Mouse (Mus musculus) T-helper 2 cell (primary cell): ENCODE measurements around the gene Kif4.

Experiments used
- in situ Hi-C: fragments of 300-600 bp; cut with MboI, MseI; formaldehyde crosslinking; loops from one replicate; pipeline ENCODE4 v1.15.1; 2025; ENCODE audit warnings: high pct_unique_total_duplicates

Kif4 gene

GRCm38 (mm10) chrX:100625546-100625801 is at the start of gene Kif4:
Kif4 (plus strand) TSS chrX:100625737.
- in situ Hi-C loops = loop anchor here (10.0 kb wide), 1 partner anchor 1789 kb away; no protein-coding TSS in a partner anchor

DNA sequence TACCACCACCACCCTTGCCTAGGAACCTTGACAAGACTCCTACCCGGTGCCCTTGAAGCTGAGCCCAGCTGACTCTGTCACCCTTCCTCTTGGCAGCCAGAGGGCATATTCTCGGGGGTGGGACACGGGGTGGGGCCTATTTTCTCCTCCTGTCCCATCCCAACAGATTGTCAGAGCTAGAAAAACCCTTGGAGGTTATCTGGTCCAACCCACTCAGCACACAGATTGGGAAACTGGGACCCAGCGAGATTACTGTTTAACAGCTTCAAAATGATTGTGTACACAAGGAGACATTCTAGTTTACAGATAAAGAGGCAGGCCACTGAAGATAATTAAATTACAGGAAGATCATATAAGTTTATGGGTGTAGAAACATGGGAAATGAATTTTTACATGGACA is 30.7 kb upstream of the Kif4 start, which contains the start of gene P2ry4:
Gene P2ry4 (minus strand): TSS at position 79 of the 400 bp plus-strand sequence.
- in situ Hi-C loops = no loop called here

- in situ Hi-C loops = no loop called here
Measured at GRCm38 (mm10) chrX:100597439-100597838, 28.1 kb upstream of the Kif4 start.

DNA sequence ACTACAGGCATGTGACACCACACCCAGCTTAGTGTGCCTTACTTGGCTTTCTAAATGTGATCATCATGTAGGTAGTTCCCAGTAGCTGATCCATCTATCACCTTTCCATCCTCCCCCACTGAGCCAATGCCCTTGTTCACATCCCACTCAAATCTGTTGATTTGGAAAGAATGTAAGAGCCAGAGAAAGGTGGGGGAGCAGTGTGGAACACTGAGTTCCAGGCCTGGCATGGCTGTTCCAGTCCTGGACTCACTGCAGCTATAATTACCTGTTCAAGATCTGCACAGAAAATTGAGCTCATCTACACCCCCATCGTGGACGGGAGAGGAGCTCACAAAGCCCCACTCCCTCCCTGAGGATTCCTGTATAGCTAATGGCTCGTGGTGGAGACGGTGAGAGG is 25.8 kb upstream of the Kif4 start:
- in situ Hi-C loops = no loop called here

- in situ Hi-C loops = no loop called here
Measured at GRCm38 (mm10) chrX:100605314-100605713, 20.2 kb upstream of the Kif4 start, which contains the start of gene Arr3. Arr3 (plus strand) TSS chrX:100605497.

GRCm38 (mm10) chrX:100618488-100618887 is 7.0 kb upstream of the Kif4 start:
- in situ Hi-C loops = no loop called here

- in situ Hi-C loops = loop anchor here (10.0 kb wide), 1 partner anchor 1793 kb away; no protein-coding TSS in a partner anchor
Measured at GRCm38 (mm10) chrX:100621366-100621765, 4.2 kb upstream of the Kif4 start.

DNA sequence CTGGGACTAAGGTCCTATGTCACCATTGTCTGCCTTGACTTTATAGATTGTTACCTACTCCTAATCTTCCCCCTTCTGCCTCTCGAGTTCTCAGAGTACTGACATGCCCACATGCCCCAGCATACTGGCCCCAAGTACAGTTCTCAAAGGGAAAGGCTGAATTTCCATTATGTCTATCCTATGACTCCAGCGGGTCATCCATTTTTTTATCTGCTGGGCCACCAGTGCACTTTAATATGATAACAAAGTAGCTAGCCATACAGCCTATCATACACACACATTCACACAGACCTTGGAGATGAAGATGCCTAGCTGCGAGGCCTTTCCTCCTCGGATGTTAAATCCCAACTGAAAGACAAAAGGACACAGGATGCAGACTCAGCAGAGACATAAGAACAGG is 1.3 kb upstream of the Kif4 start:
- in situ Hi-C loops = loop anchor here (10.0 kb wide), 1 partner anchor 1791 kb away; no protein-coding TSS in a partner anchor

DNA sequence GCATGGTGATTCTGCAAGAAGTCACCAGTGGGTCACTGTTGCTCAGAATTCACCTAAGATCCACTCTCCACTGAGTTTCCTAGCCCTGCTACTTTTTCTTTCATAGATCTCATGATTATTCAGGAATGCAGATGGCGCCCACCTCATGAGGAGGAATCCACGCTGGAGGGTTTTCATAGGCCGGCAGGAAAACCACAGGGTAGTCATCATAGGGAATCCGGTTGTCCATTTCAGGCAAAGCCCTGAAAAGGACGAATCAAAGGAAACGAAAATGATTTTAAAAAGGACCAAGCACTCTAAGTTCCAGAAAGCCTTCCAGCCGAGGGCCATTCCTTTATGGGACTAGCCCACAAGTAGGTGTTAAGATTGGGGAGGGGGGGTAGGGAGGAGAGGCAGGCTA is 391 bp upstream of the Kif4 start:
- in situ Hi-C loops = loop anchor here (10.0 kb wide), 1 partner anchor 1790 kb away; no protein-coding TSS in a partner anchor

DNA sequence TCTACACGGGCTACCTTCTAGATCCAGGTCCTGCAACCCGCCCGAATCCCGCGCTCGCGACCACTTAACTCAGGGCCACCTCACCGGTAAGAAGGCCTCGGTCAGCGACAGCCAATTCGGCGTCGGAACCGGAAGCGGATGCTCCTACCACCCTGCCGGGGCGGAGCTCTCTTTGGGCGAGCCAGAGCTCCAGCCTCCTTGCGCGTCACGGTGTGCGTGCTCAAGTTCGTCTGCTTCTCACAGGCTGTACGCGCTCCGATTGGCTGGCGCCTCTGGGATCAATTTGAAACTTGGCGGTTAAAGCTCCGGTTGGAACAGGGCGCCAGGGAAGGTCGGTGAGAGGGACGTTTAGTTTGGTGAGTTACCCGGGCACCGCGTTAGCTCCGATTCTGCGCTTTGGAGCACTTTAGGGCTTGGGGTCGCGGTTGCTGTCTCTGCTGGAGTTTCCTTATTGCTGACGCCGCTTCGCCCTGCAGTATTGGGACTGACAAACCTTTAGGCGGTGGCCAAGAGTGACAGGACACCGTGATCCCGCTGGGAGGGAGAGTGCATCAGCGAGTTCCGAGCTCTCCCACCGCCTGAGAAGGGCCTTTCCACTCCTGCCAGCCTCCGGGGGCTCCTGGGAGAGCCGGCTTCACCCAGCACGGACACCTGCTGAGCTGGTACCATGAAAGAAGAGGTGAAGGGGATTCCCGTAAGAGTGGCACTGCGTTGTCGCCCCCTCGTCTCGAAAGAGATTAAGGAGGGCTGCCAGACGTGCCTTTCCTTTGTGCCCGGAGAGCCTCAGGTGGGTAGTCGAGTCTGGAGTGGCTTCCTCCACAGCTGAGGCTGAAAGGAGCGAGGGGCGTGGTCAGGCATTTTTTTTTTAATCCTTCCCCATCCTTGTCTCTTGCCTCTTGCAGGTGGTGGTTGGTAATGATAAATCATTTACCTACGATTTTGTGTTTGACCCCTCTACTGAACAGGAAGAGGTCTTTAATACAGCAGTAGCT is 561 bp downstream of the Kif4 start, which contains the start of gene Pdzd11:
Gene Pdzd11 (minus strand): TSS at position 767 of the 992 bp plus-strand sequence.
- in situ Hi-C loops = loop anchor here (10.0 kb wide), 1 partner anchor 1789 kb away; no protein-coding TSS in a partner anchor

GRCm38 (mm10) chrX:100629076-100629475 is 3.5 kb downstream of the Kif4 start:
- in situ Hi-C loops = loop anchor here (10.0 kb wide), 1 partner anchor 1786 kb away; no protein-coding TSS in a partner anchor

- in situ Hi-C loops = no loop called here
Measured at GRCm38 (mm10) chrX:100638477-100638876, 12.9 kb downstream of the Kif4 start.

GRCm38 (mm10) chrX:100652848-100653247 is 27.3 kb downstream of the Kif4 start:
- in situ Hi-C loops = no loop called here

GRCm38 (mm10) chrX:100664825-100665224 is 39.3 kb downstream of the Kif4 start:
- in situ Hi-C loops = no loop called here

DNA sequence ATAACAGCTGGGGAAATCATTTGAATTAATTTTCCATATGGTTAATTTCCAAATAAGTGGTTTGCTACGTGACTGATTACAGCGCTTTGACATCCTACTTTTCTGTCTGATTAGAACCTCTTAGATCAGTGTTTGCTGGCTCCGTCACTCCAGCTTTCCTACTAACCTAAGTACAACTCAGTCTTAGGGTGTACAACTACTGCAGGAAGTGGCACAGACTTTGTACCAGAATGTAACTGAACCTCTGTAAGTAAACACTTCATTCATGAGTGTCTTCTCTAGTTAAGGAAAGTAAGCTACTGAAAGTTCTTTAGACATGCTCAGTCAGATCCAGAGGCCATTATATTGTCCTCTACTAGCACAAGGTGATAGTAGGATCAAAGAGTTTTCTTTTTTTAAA is 52.7 kb downstream of the Kif4 start:
- in situ Hi-C loops = no loop called here

GRCm38 (mm10) chrX:100686527-100686926 is 61.0 kb downstream of the Kif4 start:
- in situ Hi-C loops = no loop called here

GRCm38 (mm10) chrX:100687360-100688032 is 62.0 kb downstream of the Kif4 start:
- in situ Hi-C loops = no loop called here

DNA sequence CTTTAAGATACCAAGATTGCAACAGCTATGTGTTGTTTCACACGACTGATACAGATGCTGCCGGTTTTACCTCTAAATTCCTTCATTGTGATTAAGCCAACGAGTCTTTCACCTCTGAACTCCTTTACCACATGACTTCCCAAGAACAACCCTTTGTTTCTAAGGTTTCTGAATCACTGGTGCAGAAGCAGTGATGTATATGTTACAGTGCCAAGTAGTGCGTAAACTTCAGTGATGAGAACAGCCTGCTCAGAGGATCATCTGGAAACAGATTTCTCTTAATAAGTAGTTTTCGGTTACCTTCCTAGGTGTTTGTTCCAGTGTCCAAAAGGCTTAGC is 62.5 kb downstream of the Kif4 start:
- in situ Hi-C loops = no loop called here

DNA sequence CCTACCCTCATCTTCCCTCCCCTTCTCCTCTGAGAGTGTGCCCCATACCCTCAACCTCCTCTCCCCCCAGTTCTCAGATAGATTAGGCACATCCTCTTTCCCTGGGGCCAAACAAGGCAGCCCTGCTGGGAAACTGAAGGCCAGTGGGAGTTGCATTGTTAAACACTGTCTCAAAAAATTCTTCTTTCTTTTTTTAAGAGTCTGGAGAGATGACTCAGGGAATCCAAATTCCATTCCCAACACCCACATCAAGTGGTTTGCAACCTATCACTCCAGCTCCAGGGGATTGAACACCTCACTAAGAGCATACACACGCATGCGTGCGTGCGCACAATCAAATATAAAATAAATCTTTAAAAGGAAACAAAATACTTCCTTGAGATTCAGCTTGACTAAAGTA is 71.2 kb downstream of the Kif4 start:
- in situ Hi-C loops = no loop called here

- in situ Hi-C loops = no loop called here
Measured at GRCm38 (mm10) chrX:100708032-100708431, 82.5 kb downstream of the Kif4 start.

DNA sequence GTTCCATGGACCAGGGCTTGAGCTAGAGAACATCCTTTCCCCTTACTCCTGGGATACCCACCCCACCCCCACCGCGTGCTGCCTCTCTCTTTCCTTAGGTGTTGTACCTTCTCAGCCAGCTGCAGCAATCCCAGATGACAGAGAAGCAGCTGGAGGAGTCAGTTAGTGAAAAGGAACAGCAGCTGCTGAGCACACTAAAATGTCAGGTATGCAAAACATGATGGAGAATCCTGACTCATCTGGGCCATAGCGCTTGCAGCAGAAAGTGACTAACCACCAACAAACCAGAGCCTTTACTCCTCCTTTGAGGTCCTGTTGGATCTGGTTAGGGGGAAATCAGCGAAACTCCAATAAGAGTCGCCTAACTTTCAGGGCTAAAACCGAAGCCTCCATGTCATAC is 90.6 kb downstream of the Kif4 start:
- in situ Hi-C loops = no loop called here

- in situ Hi-C loops = no loop called here
Measured at GRCm38 (mm10) chrX:100728947-100729346, 103.4 kb downstream of the Kif4 start.
